Mouse (Mus musculus): ENCODE measurements around the gene Mtrex.

Gene Mtrex

DNA sequence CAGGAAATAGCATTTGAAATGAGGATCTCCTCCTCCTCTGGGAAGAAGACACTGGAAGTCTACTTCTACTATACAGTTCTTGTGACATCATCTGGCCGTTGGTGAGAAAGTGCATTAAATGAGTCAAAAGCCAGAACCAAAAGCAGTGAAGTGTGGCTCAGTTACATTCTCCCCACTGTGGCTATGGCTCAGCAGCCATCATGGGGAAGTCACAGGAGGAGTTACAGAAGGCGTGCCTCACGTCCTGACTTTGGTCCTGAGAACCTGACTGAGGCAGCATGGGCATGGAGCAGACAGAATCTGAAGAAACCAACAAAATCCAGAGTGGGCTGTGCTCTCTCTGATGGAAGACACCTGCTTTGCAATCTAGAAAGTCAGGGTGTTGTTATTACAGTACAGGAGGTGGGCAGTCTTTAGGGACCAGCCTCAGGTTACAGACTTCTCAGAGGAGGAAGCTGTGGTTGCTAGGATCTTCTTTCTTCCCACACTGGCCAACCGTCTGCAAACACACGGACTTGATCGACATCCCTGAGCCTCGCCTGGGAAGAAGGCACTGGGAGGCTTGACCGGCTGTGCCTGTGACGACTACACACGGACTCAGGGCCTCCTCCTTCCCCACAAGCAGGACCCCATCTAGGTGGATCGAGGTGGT lies 57.0 kb downstream of the Mtrex start:
- 0 out of 2 replicates have a peak, but pooled peaks have one; percentile 13 for ATAC-seq (ENCODE audit: low TSS enrichment)

DNA sequence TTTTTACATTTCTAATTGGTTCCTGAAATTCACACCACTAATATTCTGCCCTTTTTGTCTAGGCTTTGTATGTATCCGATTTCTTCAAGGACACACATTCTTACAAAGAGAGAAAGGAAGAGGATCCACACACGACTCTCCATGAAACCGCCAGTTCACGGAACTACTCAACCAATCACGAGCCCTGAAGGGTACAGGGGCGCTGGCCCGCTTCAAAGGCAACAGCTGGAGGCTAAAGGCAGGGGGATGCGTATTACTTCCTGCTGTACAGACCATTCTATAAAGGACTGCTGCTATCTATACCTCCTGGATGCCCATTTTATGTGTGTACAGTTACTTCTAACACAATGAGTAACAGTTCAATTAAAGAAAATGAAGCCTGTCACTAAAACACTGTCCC lies 59.8 kb downstream of the Mtrex start:
- no peak for ATAC-seq (ENCODE audit: low TSS enrichment)

DNA sequence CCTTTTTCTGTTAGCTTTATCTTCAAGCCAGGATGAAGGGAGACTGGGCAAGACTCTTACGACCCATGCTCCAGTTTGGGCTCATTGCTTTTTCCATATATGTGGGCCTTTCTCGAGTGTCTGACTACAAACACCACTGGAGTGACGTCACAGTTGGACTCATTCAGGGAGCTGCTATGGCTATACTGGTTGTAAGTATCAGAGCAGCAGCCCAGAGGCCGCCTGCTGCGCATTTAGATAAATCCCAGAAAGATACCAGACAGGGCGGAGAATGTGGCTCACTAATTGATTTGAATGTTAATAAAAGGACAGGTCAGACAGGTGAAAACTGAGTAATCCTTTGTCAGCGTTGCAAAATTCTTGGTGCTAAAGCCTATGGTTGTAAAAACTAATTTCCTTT lies 60.4 kb downstream of the Mtrex start:
- no peak for ATAC-seq (ENCODE audit: low TSS enrichment)

DNA sequence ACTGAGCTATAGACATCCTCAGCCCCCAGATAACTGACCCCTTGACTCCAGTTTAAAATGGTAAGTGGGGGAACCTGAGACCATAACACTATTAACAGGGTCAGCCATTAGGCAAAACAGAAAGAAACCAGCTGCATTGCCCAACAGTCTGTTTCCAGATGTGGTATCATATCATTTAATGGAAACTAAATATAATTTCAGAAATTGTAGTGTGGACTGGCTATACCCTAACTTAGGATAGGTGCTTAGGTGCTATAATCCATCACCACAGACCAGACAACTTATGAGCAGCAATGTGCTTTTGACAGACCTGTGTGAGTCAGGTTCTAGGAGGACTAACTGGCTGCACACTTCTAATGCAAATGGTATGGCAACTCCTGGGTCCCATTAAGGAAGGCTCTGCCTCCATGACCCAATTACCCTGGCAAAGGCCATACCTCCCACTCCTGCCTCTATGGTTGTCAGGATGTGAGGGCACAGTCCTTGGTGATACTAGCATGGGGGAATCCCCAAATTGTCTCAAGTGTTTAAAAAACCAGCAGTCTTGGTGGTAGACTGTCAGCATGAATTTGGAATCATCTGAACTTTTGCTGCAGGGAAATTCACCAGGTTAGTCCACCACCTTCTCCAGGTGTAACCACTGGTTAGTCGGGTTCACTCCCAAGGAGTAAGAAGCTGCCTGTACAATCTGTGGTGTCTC lies 64.1 kb downstream of the Mtrex start:
- ATAC-seq (ENCODE audit: low TSS enrichment): no peak

DNA sequence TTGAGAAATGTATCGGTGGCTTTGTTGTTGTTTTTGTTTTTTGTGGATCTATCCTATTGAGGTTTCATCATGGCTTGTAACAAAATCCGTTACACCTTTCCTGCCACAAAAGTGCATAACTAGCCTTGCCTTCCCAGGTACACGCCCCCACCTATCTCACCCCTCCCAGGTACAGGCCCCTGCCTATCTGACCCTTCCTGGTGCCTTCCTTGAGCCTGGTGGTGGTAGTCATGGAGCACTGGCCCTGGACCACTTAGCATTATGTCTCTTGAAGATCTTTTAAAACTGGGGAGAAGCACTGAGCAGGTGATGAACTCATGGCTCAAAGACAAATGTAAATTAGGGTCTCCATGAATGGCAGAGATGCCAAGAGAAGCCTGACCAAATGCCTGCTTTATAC lies 64.9 kb downstream of the Mtrex start:
- no peak for ATAC-seq (ENCODE audit: low TSS enrichment)

DNA sequence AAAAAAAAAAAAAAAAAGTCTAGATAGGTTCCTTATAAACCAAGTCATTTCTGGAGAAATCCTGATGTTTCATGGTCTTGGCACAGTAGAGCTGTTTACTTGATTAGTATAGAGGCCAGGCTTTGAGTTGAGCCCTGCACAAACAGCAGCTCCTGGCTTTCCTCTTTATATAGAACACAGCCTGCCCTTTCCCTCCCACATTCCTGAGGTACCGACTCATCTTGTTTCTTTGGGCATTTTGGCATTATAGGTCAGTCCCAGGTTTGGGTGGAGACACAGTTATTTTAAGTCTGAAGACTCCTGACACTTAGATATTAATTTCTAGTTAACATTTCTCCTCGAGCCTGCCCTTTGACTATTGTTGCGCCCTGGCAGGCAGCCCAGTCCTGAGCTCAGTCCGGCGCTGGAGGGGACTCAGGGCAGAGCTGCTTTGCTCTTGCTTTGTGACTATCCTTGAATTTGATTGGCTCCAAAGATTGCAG lies 65.3 kb downstream of the Mtrex start:
- no peak for ATAC-seq (ENCODE audit: low TSS enrichment)

DNA sequence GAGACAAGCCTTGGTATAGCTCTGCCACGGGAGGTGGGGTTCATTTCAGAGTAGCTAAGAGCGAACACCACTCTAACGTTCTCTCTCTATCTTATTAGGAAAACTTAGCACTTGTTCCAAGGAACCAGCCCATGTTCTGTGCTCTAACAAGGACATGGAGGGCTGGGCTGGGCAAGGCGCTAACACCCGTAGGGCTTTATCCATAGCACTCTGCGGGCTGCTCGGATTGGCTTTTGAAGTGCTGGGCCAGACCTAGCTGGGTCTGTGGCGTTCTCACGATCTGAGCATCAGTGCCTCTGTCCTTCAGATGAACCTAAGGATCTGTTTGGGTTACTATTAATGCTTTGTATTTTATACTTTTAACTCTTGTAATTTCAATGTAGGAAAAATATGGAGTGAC lies 66.3 kb downstream of the Mtrex start:
- ATAC-seq (ENCODE audit: low TSS enrichment): no peak

DNA sequence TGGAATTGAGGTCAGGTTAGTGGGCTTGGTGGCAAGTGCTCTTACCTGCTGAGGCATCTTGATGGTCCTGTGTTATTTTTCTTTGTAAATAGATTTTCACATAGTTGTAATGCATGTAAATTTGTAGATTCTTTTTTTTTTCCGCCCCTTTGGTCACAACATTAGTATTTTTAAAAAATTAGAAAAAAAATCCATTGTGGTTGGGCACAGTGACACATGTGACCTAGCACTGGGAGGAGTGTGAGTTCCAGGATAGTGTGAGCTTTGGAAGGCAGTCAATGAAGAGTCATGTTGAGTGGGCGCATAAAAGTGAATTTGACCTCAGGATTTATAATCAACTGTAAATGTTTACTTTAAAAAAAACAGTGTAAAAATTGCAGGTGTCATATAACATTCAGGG lies 66.8 kb downstream of the Mtrex start:
- ATAC-seq (ENCODE audit: low TSS enrichment): no peak

DNA sequence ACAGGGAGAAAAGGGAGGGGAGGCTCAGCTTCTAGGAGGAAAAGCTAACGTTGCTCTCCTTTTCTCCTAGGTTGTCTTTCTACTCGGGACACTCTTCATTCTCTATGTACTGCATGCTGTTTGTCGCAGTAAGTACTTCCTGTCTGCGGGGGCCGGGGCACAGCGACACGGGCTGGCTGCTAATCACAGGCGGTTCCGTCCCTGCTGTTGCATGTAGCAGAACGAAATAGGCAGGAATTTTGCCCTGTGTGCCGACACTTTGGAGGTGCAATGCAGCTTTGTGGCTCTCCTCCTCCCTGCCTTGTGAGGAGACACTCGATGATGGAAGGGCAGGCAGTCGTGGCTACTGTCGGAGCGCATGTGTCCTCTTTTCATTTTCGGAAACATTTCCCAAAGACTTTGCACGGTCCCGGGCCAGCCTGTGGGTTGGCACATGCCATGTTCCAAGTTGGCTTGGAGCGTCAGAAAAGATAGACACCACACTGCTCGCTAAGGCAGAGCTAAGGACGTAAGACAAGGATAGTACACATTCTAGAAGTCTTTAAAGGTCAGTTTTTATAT lies 67.5 kb downstream of the Mtrex start:
- ATAC-seq (ENCODE audit: low TSS enrichment): no peak

DNA sequence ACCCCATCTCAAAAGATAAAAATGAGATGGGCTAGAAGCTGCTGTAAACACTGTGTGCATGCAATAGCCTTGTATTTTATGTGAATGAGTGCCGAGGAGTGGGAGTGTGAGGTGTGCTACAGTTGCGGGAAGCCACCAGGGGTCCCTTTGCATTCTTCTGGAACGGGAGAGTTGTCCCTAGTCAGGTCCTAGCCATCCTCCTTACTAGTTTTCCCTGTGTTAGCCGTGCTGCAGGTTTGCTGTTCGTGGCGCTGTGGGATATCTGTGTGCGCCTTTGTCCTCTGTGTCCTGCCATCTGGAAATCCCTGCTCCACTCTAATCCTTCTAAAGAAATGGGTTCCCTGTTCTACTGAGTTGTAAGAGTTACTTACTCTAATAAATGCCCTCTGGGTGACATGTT lies 69.3 kb downstream of the Mtrex start:
- ATAC-seq (ENCODE audit: low TSS enrichment): no peak

DNA sequence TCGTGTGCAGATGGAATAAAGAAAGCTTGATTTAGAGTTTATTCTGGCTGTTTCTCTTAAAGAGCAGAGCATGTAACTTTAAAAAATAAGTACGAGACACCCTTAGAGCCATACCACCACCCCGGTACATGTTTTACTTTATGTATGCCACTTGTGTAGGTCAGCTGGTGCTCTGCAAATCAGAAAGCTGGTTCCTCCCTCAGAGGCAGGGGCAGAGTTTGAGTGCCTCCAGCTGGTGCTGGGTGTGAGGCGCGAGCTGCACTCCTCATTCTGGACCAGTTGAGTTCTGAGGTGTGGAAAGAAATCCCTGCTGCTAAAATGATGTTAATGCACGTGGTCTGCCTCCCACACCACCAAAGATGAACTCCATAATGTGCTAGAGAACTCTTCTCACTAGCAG lies 72.8 kb downstream of the Mtrex start:
- peak; percentile 91 for ATAC-seq (ENCODE audit: low TSS enrichment)

DNA sequence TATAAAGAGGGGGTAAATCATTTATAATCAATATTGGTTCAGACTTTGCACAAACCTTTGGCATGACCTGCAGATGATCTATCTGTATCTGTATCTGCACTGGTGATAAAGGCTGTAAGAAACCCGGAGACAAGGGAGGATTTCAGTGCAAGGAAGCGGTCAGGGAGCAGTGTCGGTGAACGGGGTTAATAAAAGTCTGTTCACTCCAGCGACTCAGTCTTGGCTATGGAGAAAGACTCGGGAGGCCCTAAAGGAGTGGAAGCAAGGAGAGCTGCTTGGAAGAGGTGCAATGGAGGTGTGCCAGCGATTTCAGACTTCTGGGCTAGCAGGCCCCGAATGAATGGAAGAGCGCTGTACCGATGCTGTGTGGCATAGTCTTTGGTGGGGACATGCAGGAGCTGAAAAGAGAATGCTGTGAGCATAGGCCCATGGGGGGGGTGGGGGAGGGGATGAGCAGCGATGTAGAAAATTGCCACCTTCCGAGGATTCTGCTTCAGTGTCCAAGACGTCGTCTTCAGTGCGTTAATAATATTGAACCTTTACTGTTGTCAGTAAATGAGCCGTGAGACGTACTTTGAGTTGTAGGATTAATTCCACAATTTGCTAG lies 73.4 kb downstream of the Mtrex start:
- peak; percentile 18; the same call in 1 of the 2 replicates for ATAC-seq (ENCODE audit: low TSS enrichment)

DNA sequence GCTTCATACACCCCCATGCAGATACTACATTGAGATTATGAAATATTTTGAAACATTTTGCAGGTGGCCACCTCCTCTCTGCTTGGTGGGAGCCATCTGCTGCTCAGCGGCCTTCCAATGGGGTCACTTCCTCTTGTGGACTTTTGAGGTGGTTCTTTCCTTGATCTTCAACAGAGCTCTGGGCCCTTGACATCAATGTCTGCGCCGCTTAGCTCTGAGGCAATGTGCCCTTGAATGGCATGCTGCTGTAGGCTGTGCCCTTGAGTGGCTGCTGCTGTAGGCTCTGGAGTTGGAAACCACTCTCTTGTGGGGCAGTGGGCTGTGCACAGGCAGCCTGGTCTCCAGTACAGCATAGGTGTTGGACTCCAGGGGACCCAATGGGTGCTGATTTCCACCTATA lies 81.3 kb downstream of the Mtrex start:
- ATAC-seq (ENCODE audit: low TSS enrichment): no peak

DNA sequence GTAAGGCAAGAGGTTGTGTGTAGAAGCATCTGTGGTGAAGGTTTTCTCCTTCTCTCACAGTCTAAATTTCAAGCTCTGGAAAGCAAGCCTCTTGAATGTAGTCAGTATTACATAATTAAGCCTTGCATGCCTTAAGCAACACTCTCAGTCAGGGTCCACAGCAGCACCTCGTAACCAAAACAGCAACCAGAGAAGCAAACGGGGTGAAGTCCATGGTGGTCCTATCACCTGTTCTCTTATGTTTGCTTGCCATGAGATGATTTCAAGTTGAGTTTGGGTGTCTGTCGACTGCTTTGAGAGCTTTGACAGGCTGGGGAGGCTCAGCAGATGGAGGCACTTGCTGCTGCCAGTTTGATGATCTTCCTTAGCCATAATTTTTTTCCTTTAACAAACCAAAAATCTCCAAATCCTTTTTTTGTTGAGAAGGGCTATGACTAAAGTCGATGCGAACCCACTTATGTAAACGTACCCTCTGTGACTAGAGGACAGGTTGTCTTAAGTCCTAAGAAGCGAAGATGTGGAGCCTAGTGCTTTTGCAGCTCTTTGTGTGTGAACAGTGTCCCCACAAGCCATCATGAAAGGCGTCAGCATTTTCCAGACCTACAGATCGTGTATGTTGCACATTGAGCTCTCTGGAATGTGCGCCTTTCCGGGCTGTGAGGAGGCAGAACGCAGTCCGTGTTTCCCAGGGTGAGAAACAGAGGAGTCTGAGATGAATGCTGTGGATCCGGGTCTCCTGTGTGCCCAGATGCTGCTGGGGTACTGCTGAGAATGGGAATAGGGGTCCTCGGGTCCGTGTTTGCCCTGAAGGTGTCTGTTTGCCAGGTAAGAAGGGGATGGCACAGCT lies 86.7 kb downstream of the Mtrex start:
- ATAC-seq (ENCODE audit: low TSS enrichment): peak; percentile 85

DNA sequence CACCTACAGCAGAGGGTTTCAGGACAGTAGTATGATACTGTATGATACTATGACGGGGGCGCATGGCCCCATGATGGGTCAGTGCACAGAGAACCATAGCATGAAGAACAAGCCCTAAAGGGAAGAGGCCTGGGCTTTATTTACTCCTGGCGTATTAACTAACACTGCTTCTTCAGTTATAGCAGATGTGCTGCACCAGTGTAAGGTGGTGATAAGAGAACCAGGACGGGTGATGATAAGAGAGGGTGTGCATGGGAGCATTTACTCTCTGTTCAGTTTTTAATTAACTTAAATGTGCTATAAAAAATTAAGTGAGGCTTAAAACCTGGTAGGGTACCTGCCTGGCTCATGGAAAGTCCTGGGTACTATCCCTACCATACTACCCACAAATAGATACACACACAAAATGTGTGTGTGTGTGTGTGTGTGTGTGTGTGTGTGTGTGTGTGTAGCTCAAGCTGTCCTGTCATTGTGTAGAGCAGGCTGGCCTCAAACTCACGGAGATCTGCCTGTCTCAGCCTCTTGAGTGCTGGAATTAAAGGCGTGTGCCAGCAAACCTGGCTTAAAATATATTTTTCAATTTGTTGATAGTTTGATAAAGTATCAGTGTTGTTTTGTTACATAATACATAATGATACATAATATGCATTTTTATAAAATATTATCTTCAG lies 88.5 kb downstream of the Mtrex start:
- no peak for ATAC-seq (ENCODE audit: low TSS enrichment)

DNA sequence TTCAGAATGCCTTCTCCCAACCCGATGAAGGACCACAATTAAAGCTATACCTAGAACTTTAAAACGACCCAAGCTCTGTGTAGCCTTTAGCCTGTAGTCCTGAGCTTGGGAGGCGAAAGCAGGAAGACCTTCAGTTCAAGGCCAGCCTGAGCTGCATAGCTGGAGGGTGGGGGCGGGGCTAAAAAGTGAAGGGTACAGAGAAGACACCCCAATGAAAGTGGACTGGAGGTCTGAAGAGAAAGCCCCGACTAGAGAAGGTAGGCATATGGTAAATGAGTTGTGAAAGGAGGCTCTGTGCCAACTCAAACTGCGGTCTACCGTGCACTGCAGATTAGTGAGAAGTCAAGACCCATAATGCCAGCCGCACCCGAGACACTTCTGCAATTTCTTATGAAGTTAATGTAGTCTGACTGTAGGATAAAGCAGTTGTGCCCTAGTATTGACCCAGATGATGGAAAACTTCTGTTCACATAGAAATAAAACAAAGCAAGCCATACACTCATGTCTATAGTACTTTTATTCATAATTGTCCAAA lies 89.5 kb downstream of the Mtrex start:
- no peak for ATAC-seq (ENCODE audit: low TSS enrichment)

DNA sequence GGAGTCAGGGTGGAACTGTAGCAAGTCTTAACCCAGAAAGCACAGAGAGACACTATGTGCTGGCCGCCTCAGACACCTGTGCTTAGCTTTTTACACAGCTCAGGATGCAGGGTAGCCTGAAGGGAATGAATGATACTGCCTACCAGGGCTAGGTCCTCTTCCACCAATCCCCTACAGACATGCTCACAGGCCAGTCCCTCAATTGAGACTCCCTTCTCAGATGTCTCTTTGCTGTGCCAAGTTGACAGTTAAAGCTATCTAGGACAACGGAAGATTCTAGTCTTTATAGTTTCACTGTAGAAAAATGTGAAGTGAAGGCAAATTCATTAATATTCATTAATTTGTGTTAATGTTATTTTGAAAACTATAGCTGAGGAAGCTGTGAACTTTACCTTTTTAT lies 90.2 kb downstream of the Mtrex start:
- no peak for ATAC-seq (ENCODE audit: low TSS enrichment)

DNA sequence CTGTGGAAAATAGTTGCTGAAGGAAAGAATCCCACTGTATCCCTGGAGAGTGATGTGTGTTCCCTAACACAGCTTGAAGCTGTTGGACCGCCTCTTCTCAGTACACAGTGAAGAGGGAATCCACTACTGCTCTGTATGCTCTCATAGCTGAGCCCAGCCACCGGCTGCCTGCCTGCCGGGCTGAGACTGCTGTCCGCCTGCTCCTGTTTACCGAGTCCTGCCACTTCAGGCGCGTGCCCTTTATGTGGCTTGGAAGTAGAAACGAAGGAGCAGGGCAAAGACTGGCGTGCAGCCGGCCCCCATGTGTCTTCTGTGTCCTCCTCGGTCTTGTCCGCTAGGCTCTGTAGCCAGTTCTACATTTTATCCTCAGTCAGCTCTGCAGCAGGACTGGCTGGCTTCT lies 92.1 kb downstream of the Mtrex start:
- ATAC-seq (ENCODE audit: low TSS enrichment): peak; percentile 83

DNA sequence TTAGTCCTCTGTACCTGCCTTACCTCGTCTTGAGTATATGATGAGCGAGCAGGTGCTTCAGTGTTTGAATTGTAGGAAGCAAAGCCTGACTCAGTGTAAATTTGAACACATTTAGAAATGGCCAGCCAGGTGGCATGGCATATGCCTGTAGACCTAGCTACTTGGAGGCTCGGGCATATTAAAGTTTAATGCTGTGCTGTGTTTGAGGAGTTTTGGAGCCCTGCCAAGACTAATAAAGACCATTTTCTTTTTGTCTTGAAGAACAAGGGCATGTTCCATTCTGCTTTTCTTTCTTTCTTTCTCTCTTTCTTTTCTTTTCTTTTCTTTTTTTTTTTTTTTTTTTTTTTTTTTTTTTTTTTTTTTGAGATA lies 93.3 kb downstream of the Mtrex start:
- no peak for ATAC-seq (ENCODE audit: low TSS enrichment)

DNA sequence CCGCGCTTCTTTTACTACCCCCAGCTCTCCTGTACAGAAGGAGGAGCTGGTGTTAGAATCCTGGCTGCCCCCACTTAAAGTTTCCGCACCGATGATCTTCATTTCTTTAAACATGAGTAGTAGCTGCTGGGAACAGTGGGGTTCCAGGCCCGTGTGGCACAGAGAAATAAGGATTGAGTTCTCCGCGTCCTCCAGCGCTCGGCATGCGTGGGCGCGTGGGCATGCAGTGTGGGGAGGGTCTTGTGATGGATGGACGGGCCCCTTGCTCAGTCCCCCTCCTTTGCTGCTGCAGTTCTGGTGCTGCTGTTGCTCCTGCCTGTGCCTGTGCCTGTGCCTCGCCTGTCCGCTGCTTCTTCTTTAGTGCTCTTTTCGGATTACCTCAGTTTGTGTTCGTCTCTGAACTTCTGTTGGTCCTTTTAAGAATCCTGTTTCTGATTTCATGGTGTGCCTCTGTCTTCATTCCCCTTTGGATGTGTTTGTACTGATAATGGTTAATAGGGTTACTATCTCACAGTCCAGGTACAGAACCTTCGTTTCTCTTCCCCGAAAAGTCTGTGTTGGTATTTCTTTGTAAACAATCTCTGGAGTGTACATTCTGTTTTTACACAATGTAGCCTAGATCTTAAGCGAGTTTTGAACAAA lies 93.8 kb downstream of the Mtrex start:
- peak; percentile 45; the same call in 1 of the 2 replicates for ATAC-seq (ENCODE audit: low TSS enrichment)

DNA sequence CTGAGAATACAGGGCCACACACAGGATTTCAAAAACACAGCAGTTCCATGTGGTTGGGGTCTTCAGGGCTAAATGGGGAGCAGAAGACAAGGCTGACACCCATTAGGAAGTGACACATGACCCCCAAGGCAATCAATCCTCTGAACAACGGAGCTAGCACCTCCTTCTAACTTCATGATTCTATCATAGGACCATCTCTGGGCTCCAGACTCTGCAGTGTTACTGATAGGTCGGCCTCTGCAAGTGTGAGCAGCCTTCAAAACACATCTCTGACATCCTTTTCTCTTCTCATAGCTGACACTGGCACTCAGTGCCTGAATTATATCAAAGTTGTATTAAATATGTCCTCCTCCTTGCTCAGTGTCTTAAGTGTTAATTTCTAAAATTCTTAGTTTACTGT lies 94.6 kb downstream of the Mtrex start:
- no peak for ATAC-seq (ENCODE audit: low TSS enrichment)
